Mouse (Mus musculus): ENCODE results near the gene Gpr62. TPM values are rescaled to one million over a fixed set of nuclear protein-coding genes. Genes with fewer than 3 reads are reported as not detected.

The Gpr62 gene
- total RNA-seq, 2 experiments from 2014 or later: 0.15 TPM; not detected in 1

DNA sequence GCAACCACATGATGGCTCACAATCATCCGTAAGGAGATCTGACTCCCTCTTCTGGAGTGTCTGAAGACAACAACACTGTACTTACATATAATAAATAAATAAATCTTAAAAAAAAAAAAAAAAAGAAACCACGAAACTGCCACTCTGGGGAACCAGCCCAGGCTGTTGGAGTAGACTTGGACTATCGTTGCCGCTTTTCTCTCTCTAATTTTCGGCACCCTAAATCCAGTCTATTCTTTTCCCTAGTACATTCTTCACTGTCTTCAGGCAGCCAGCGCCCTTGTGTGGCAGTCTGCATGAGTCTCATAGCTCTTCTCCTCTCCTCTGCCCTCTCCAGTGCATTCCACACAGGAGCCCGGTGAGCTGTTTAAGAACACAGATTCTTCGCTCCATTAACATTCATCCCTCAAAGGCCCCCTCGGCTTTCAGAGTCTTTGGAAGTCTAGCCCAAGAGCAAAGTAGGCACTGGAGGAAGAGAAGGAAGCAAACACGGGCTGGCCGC lies 37.0 kb downstream of the Gpr62 start:
- Histone ChIP-seq H3K4me3 (peak overlapping the region; percentile 90), H3K27ac (peak overlapping the region; percentile 96)
- intact Hi-C loops (cut with DNase I): loop anchor here (2.0 to 10.0 kb wide), 2 partner anchors 48 to 254 kb away; partner anchors contain the start of genes Parp3 and Wdr82
- DNase-seq: no peak
- no peak for TF ChIP-seq CTCF (IDR thresholded peaks at IDR 0.05)

DNA sequence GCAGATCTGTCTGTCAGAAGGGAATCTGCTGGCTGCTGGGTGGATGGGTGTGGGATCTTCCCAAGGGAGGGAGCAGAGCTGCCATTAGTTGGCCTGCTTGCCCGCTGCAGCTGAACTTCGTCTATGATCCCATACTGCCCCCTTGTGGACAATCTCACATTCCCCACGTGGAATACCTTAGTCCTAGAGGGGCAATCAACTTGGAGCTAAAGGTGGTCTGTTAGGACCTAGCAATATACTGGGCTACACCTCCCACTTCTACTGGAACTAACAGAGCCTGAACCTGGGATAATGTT lies 43.9 kb downstream of the Gpr62 start:
- peak overlapping the region; percentile 41 for H3K27ac ChIP-seq
- peak overlapping the region; percentile 65 for H3K4me3 ChIP-seq
- peak; percentile 87 for DNase-seq
- peak; percentile 94 for TF ChIP-seq CTCF (IDR thresholded peaks at IDR 0.05)
- intact Hi-C loops (cut with DNase I): loop anchor here (1.0 to 10.0 kb wide), 5 partner anchors 55 to 247 kb away; partner anchors contain the start of gene Wdr82

DNA sequence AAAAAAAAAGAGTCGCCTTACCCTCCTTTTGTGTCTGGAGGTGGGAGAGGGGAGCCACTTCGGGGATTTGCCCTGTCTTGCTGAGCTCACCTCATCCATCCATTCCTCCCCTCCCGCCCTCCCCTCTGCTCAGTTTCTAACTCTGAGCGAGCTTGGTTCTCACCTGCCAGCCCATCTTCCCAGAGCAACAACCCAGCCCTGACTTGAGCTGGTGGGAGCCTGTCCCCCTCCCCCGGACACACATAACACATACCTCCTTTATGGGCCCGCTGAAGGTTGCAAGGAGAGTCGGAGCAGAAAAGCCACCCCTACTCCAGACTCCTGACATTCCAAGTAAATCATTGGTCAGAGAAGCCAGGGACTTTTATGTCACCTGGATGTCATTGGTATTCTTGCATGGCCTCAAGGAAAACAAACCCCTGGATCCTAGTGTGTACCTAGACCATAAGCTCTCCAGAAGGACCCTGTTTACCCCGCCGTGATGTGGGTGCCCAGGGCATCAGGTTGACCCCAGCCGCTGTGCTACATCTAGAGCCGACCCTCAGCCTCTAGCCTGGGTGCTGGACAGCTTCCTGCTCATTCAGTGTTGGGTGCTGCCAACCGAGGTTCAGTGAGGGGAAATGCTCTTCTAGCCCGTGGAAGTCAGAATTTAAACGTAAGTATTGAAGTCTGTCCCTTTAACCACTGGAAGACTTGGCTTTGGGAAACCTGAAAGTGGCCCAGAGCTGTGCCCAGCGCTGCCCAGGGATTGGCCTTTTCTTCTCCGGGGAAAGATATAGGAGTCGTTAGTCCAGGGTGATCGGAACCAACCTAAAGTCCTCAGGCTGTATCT lies 44.5 kb downstream of the Gpr62 start:
- no peak for TF ChIP-seq CTCF (IDR thresholded peaks at IDR 0.05)
- DNase-seq: no peak
- Histone ChIP-seq H3K27ac (peak overlapping the region; percentile 41), H3K4me3 (peak overlapping the region; percentile 65)
- intact Hi-C loops (cut with DNase I): loop anchor here (1.0 to 10.0 kb wide), 5 partner anchors 54 to 246 kb away; partner anchors contain the start of gene Wdr82

DNA sequence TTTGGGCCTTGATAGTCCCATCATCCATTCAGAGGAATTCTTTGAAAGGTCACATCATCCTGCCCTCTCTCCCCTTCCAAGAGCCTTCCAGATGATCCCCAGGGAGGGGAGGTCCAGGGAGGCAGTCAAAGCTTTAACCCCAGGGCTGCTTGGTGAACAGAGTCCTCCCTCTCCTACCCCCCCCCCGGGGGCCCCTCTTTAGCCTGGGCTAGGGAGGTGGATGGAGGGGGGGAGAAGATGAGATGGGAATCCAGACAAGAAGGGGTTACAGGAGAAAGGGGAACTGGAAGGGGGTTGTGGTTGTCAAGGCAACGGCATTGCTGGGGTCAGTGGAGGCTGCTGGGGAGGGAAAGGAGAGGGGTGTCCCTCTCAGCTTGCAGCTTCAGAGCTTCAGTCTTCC lies 45.1 kb downstream of the Gpr62 start:
- no peak for DNase-seq
- TF ChIP-seq CTCF (IDR thresholded peaks at IDR 0.05): no peak
- Histone ChIP-seq H3K27ac (no peak overlapping the region), H3K4me3 (no peak overlapping the region)
- intact Hi-C loops (cut with DNase I): loop anchor here (1.0 to 10.0 kb wide), 5 partner anchors 53 to 246 kb away; partner anchors contain the start of gene Wdr82

DNA sequence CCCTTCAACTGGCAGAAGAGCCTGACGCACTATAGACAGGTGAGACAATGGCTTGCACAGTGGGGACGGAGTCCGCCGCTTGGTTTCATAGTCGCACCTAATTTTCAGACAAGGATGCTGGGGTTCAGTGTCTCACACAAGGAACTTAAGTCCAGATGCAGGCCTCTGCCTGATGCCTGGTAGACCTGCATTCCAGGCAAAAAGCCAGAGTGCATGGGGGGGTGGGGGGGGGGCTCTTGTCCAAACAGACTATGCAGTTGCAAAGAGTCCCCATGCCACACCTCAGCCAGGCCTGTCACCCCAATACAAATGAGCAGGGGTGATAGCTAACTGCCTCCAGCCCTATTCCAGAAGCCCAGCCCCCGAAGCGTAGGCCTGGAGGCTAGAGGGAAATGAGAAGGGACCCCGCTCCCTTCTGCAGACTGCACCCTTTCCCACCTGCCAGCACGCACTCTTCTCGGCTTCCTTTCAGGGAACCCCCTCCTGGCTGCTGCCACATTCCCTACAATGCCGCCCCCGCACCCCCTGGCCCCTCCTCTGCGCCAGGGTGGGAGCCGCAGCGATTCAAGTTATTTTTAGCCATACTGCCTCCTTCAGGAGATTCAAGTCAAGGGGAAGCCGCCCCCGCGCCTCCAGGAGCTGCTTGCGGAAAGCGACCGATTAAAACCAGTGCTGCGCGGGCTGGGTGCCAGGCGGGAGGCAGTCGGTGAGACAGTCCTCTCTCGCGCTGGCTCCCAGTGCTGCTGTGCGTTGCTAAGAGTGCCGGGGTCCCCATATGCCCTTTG lies 47.7 kb downstream of the Gpr62 start:
- peak; percentile 45 for TF ChIP-seq CTCF (IDR thresholded peaks at IDR 0.05)
- Histone ChIP-seq H3K27ac (peak overlapping the region; percentile 73), H3K4me3 (peak overlapping the region; percentile 68)
- DNase-seq: peak; percentile 88
- intact Hi-C loops (cut with DNase I): no loop called here

DNA sequence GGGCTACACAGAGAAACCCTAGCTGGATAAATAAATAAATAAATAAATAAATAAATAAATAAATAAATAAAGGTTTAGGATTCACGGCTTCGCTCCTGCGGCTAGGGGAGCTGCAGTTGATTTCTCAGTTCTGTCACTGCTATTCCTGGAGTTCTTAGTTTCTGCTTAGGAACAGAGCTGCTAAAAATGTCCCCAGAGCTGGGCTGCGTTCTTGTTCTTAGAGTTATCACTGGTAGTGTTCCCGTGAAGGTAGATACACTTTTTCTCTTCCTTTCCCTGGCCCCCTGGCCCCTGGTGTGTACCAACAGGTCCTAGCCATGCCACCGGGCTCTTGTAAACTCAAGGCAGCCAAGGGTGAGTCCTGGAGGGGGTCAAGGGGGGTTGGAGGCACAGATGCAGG lies 48.9 kb downstream of the Gpr62 start:
- H3K4me3 ChIP-seq: no peak overlapping the region
- no peak for DNase-seq
- intact Hi-C loops (cut with DNase I): no loop called here
- TF ChIP-seq CTCF (IDR thresholded peaks at IDR 0.05): no peak
- H3K27ac ChIP-seq: 0 out of 2 replicates have a peak overlapping the region, but pooled peaks have one; percentile 31

Other genes with a start within 250 kb of the Gpr62 start
- gene Tlr9, start 243.3 kb downstream of the Gpr62 start, total RNA-seq (2021): under 1 TPM; 0.17 to 0.23 TPM
- gene Alas1, start 217.3 kb downstream of the Gpr62 start, total RNA-seq (2021): 100 to 1,000 TPM; 209 to 290 TPM
- 1 to 10 TPM; 1.4 to 2.1 TPM for gene Poc1a, start 184.9 kb downstream of the Gpr62 start, total RNA-seq (2021)
- 10 to 100 TPM; 26.6 to 34.6 TPM for gene Dusp7, start 97.3 kb downstream of the Gpr62 start, total RNA-seq (2021)
- gene Rpl29, start 36.5 kb downstream of the Gpr62 start, total RNA-seq (2021): 100 to 1,000 TPM; 253 to 301 TPM
- 10 to 100 TPM in 1 of 2 experiments, 1 to 10 TPM in 1; 8.2 to 14.9 TPM for gene Acy1, start 27.6 kb downstream of the Gpr62 start, total RNA-seq (2021)
- 1 to 10 TPM; 4.8 to 6.1 TPM for gene Abhd14b, start 18.5 kb downstream of the Gpr62 start, total RNA-seq (2021)
- gene Abhd14a, start 18.3 kb downstream of the Gpr62 start, total RNA-seq (2021): 10 to 100 TPM; 15.9 to 19.8 TPM
- 10 to 100 TPM; 63.8 to 69.0 TPM for gene Pcbp4, start 12.6 kb downstream of the Gpr62 start, total RNA-seq (2021)
- gene Rrp9, start 10.0 kb upstream of the Gpr62 start, total RNA-seq (2021): 10 to 100 TPM; 23.9 to 24.7 TPM
- gene Parp3, start 11.0 kb upstream of the Gpr62 start, total RNA-seq (2021): 10 to 100 TPM; 60.4 to 75.3 TPM
- gene Iqcf1, start 34.0 kb upstream of the Gpr62 start, total RNA-seq (2021): not detected
- gene Iqcf5, start 48.6 kb upstream of the Gpr62 start, total RNA-seq (2021): not detected
- gene Iqcf3, start 95.7 kb upstream of the Gpr62 start, total RNA-seq (2021): not detected
- gene Iqcf4, start 105.1 kb upstream of the Gpr62 start, total RNA-seq (2021): not detected
- gene Iqcf6, start 160.6 kb upstream of the Gpr62 start, total RNA-seq (2021): not detected
- gene Grm2, start 190.1 kb upstream of the Gpr62 start, total RNA-seq (2021): not detected
- 10 to 100 TPM; 31.7 to 32.6 TPM for gene Tex264, start 220.0 kb upstream of the Gpr62 start, total RNA-seq (2021)